Mouse (Mus musculus): ENCODE data around the gene Gemin6.
"Not testable (repeated sequence)": the region's sequence is repeated elsewhere in the genome, so short reads cannot be mapped to it uniquely, and the experiment has no call there.

The Gemin6 gene

DNA sequence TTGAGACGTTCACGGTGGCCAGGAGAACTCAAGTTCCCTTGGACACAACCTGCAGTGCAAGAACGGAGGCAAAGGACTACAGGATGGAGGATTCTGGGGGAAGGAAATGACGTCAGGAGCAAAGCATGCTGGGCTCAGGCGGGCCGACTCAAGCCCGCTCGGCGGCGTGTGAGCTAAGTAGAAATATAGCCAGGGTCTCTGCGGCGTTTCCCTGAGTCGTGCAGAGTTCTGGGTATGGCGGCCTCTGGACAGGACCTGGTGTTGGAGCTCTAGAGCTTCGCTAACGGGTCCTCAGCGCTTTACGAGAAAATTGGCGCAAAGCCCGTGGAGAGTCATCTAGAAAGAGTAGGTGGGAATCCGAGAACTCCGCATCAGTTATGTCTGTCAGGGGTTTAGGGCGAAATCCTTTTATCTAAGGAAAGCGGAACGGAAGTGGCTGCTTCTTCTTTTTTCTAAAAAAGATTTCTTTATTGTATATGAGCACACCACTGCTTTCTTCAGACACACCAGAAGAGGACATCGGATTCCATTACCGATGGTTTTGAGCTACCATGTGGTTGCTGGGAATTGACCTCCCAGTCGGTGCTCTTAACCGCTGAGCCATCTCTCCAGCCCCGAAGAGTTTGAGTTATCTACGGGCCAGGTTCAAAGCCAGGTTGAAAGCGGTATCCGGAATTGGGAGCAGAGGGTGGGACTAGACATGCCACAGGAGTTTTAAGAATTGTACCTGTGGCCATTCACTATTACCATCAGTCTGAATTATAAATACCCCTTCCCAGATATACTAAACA lies at the start of gene Gemin6:
Gene Gemin6 (plus strand): TSS at position 116 of the 791 bp plus-strand sequence.
- peak; percentile 84 to 86 for DNase-seq (ENCODE audit: low spot score in 2 of 2)

DNA sequence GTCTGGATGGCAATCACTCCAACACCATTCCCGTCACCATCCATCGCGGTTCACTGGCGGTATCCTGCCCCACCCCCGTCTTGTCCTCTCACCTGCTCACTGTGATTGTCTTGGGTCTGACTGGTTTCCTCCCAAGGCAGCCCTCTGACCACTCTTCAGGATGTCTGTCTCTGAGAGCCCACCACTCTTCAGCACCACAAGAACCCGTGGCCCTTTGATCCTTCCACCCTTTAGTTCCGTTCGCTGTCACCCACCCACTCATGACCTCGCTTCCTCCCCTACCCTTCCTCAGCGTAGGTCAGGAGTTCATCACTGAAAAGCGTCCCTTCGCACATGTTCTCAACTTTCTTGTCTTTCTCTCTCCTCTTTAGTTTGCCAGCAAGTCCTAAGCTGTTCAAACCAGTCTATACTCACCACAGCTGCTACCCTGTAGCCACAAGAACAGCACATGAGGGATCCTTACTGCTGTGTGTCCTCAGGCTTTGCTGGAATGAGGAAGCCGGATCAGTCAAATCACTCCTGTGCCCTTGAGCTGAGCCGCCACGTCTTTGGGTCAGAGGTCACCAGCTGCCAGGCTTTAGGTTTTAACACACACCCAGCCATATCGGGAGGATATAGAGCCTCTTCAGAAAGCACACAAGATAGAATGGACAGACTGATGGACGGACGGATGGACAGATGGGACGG lies 49.4 kb upstream of the Gemin6 start:
- DNase-seq (ENCODE audit: low spot score in 2 of 2), result no peak

GRCm38 (mm10) chr17:80175386-80175739 lies 48.9 kb upstream of the Gemin6 start:
- no peak for DNase-seq (ENCODE audit: low spot score in 2 of 2)

DNA sequence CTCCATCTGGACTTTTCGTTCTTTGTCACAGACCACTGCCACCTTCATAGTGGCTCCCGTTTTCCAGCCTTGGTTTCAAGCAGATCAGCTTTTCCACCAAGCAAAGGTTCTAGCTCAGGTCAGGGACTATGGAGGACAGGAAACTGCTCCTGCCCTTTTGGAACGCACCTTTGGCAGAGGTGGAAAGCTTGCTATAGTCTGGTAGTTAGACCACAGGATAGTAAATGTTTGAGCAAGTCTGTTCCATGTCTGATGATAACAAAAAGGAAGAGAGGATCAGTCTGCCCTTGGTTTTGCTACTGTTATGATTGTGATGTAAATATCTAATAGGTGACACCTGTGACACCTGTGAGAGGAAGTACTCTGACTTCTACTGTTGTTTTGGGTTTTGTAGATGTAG lies 48.3 kb upstream of the Gemin6 start:
- DNase-seq (ENCODE audit: low spot score in 2 of 2), result no peak

- DNase-seq (ENCODE audit: low spot score in 2 of 2), result not testable (repeated sequence)
Observed at GRCm38 (mm10) chr17:80178846-80179245, 45.4 kb upstream of the Gemin6 start.

- peak; percentile 71 to 72 for DNase-seq (ENCODE audit: low spot score in 2 of 2)
Observed at GRCm38 (mm10) chr17:80179959-80180358, 44.3 kb upstream of the Gemin6 start.

GRCm38 (mm10) chr17:80180468-80180867 lies 43.8 kb upstream of the Gemin6 start:
- no peak for DNase-seq (ENCODE audit: low spot score in 2 of 2)

GRCm38 (mm10) chr17:80183615-80184014 lies 40.6 kb upstream of the Gemin6 start:
- DNase-seq (ENCODE audit: low spot score in 2 of 2), result no peak

DNA sequence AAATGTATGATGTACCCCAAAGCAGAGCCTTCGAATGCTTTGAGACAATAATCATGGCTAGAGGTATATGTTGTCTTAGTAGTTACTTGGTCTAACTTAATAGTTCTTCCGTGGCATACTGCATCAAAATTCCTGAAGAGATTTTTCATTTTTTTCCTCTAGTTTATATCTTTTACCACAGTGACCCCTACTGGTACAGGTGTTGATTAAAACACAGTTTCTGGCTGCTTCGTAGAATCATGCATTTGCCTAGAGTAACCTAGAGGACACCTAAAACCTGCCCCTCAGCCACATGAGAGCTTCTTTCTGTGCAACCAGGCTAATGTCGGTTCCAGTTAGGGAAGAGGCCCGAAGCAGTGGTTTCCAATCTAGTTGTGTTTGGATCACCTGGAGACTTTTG lies 31.2 kb upstream of the Gemin6 start:
- DNase-seq (ENCODE audit: low spot score in 2 of 2), result no peak

DNA sequence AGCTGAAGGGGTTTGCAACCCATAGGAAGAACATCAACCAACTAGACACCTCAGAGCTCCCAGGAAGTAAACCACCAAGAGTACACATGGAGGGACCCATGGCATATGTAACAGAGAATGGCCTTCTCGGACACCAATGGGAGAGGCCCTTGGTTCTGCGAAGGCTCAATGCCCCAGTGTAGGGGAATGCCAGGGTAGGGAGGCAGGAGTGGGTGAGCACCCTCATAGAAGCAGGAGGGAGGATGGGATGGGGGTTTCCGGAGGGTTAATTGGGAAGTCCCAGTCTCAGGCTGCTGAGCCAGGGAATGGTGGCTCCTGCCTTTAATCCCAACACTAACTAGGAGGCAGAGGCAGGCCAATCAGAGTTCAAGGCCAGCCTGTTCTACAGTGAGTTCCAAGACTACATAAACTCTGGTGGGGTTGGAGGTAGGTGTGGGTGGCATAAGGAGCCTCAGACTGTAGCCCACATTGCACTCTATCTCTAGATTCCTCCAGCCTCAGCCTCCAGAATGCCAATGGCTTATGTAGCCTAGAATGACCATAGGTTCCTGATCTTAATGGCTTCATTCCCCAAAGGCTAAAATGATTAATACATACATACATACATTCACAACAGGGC lies 25.0 kb upstream of the Gemin6 start:
- no peak for DNase-seq (ENCODE audit: low spot score in 2 of 2)

DNA sequence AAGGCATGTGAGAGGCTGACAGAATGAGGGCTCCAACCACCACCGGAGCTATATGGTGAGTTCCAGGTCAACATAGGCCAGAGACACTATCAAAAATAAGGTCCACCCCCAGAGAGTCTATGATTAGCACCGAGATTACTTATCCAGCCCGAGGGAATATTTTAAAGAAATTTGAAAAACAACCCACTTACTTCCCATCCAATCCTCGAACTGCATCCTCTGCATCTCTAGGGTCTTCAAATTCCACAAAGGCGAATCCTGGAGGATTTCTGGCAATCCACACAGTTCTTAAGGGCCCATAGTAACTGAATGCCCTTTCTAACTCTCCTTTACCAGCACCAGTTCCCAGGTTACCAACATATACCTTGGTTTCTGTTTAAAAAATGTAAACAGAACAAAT lies 18.6 kb upstream of the Gemin6 start:
- DNase-seq (ENCODE audit: low spot score in 2 of 2), result no peak

DNA sequence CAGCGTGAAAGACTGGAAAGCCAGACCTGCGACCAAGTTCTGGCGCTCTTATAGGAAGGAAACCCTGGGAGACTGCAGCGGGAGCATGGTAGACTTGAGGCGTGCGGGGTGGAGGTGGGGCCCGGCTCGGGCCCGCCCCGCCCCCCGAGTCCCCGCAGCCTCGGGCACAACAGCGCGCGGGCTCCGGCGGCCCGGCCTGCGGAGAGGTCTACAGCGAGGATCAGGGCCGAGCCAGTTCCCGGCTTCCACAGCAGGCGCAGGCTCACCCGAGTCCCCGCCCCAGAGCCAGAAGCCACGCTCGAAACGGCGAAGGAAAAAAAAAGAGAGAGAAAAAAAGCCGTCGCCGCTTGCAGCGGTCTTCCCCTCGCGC lies 18.0 kb upstream of the Gemin6 start:
- no peak for DNase-seq (ENCODE audit: low spot score in 2 of 2)

DNA sequence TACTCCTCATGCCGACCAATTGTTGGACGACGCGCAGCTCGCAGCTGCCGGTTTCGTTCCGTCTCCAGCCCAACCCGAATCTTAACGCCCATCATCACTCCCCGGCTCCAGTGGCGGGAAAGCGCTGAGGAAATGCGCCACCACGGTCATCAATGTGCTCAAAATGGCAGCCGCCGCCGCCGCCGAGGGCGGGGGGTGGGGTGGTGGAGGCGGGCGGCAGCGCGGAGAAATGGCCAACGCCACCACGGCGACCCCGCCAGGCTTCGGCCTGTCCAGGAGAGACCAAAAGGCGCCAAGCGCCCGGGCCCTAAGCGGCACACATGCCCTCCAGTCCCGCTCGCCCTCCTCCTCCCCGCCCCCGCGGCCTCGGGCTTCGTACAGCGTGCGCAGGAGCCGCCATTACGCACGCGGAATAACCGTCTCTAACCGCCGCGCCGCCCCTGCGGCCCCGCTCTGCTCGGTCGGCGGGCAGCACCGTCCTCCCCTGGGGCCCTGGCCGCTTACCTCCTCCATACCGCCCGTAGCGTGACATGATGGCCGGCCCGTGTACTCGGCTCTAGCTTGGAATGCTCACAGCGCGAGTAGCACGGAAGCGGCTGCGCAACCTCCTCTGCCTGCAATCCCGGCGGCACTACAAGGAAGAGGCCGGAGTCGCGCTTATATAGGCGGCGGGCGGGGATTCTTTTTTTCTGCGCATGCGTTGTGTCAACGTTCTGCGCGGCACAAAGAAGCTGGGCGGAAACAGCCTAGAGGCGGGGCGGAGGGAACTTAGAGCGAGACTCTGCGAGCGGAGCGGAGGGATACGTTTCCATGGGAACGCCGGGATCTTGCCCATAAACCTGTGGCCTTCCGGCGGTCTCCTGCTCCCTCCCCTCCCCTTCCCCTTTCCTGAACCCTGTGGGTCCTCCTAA lies 17.3 kb upstream of the Gemin6 start, which contains the start of the genes Srsf7 and Ttc39d:
Gene Srsf7 (minus strand): TSS at position 637 of the 911 bp plus-strand sequence.
Gene Ttc39d (plus strand): TSS at position 790 of the 911 bp plus-strand sequence.
- DNase-seq (ENCODE audit: low spot score in 2 of 2), result peak; percentile 98

- not testable (repeated sequence) for DNase-seq (ENCODE audit: low spot score in 2 of 2)
Observed at GRCm38 (mm10) chr17:80213998-80214397, 10.2 kb upstream of the Gemin6 start.

DNA sequence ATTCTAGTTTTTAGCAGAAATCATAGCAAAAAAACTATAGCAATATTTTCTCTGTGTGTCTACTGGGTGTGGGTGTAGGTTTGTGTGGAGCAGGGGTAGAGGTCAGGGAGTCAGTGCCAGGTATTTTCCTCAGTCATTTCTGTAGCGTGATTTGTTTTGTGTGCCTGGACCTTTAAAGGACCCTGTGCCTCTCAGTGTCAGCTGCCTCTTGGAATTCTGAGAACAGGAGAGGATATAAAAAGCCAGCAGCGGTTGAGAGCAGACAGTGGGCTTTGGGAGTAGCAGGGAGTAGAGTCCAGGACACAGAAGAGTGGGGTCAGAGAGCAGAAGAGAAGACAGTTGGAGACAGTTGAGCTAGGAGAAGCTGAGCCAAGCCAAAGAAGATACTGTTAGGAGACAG lies 4.1 kb upstream of the Gemin6 start:
- no peak for DNase-seq (ENCODE audit: low spot score in 2 of 2)

DNA sequence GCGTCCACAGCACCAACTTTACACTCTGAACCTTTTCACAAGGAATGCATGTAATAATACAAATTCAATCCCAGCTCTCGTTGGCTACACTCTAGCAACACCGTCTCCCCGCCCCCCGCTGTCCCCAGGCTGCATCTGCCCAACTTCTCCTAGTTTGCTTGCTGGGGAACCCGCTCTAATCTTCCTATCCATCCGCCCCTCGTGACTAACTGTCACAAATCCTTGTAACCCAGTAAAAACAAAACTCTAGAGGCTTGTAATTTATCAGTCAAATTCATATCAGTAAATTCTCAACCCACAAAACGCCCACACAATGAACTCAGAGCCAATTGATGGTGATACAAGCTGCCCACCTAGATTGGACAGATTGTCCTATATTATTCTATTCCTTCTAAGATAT lies 3.0 kb upstream of the Gemin6 start:
- no peak for DNase-seq (ENCODE audit: low spot score in 2 of 2)

DNA sequence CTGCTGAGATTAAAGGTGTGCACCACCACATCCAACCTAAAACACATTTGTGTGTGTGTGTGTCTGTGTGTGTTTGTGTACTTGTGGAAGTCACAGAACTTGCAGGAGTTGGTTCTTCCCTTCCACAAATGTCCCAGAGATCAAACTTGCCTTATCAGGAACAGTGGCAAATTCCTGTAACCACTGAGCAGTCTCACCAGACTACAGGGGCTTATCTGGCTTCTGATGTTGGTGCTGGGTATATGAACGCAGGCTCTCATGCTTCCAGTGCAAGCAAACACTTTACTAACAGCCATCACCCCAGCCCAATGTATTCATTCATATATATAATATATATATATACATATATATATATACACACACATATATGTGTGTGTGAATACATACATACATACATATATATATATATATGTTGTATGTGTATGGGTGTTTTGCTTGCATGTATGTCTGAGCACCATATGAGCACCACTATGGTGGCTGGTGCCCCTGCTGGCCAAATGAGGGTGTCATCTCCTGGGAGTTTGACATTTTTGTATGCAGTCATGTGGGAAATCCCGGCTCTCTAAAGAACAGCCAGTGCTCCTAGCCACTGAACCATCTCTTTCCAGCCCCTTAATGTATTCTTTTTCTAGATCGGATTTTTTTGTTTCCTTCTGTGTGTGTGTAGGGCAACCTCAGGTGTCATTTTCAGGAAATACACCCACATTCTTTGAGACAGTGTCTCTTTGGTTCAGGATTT lies 2.2 kb upstream of the Gemin6 start:
- no peak for DNase-seq (ENCODE audit: low spot score in 2 of 2)

- no peak for DNase-seq (ENCODE audit: low spot score in 2 of 2)
Observed at GRCm38 (mm10) chr17:80223829-80224228, 412 bp upstream of the Gemin6 start.

- DNase-seq (ENCODE audit: low spot score in 2 of 2), result not testable (repeated sequence)
Observed at GRCm38 (mm10) chr17:80225142-80225541, 901 bp downstream of the Gemin6 start.

DNA sequence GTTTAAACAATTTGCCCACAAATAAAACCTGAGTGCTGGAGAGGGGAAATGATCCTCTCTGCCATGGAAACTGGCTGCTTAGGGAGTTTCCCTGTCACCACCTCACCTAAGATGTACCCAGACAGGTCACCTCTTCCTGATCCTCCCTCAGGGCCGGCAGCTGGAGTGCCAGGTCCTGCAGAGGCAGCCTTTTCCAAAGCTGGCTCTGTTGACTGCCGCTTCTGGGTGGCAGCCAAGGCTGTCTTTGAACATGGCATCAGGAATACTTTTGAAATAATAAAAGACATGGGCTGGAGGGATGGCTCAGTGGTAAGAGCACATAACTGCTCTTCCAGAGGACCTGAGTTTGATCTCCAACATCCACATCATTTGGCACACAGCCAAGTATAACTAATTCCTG lies 5.2 kb downstream of the Gemin6 start:
- DNase-seq (ENCODE audit: low spot score in 2 of 2), result no peak

DNA sequence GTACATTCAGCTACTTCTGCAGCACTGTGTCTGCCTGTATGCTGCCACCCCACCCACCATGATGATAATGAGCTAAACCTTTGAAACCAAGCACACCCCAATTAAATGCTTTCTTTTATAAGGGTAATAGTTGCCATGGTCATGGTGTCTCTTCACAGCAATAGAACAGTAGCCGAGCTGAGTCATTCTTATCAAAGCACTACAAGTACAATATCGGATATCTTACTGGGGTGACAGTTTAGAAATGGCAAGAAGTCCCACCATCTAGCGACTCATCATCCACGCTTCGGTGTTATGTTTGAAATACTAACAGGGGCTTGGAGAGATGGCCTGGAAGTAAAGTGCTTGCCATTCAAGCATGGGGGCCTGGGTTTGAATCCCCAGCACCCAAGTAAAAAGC lies 9.6 kb downstream of the Gemin6 start:
- no peak for DNase-seq (ENCODE audit: low spot score in 2 of 2)
